Mouse (Mus musculus) forebrain, embryonic 10.5 days (tissue): ENCODE data around the gene Gm3233. TPM values are rescaled to one million over a fixed set of nuclear protein-coding genes. Genes with fewer than 3 reads are reported as not detected.
"Not testable (repeated sequence)": the region's sequence is repeated elsewhere in the genome, so short reads cannot be mapped to it uniquely, and the experiment has no call there.

Experiments used
- DNase-seq: peaks from one replicate; pipeline ENCODE4 v3.0.0-alpha.2; 2017; ENCODE audit warnings: low spot score; ENCODE audit errors: extremely low spot score
- H3K27ac ChIP-seq: fragments of 300-500 bp; sonication (generic); 2 replicates; pipeline ENCODE4 v1.5.1; 2016; ENCODE audit warnings: mild to moderate bottlenecking
- H3K27me3 ChIP-seq: fragments of 300-500 bp; sonication (generic); 2 replicates; pipeline ENCODE4 v1.6.1; 2016; ENCODE audit warnings: mild to moderate bottlenecking; ENCODE audit not compliant: poor library complexity, severe bottlenecking
- H3K36me3 ChIP-seq: fragments of 300-500 bp; sonication (generic); replicated peaks from 2 replicates; pipeline ENCODE4 v1.6.1; 2016; ENCODE audit warnings: mild to moderate bottlenecking, moderate library complexity
- H3K4me1 ChIP-seq: fragments of 300-500 bp; sonication (generic); 2 replicates; pipeline ENCODE4 v1.6.1; 2016
- H3K4me3 ChIP-seq: fragments of 300-500 bp; sonication (generic); 2 replicates; pipeline ENCODE4 v1.5.1; 2016; ENCODE audit warnings: mild to moderate bottlenecking, moderate library complexity
- H3K9me3 ChIP-seq: fragments of 300-500 bp; sonication (generic); 2 replicates; pipeline ENCODE4 v1.6.1; 2016; ENCODE audit warnings: mild to moderate bottlenecking, moderate library complexity
- WGBS: fragments of 180-500 bp; shearing (Covaris S2); methylation state at CpG from one replicate; pipeline ENCODE4 v1.1.7; 2016; 5-methylcytosine and 5-hydroxymethylcytosine counted together
- polyA plus RNA-seq: library from polyadenylated mRNA; unstranded; fragments of >200 nt; fragmentation: Nextera tagmentation; extraction: Ambion mirVana; gene quantifications from 2 replicates; pipeline ENCODE4 v1.2.1, GENCODE M21; 2016

Gene Gm3233
- polyA plus RNA-seq, 1 experiment from 2014 or later, result not detected

- H3K4me1 ChIP-seq, result no peaks in the 10 kb centered on the region
- 82% methylated on average over 1 of the region's 1 CpGs for WGBS
- no peak for DNase-seq
- H3K27me3 ChIP-seq, result no peaks in the 10 kb centered on the region
- no peaks in the 10 kb centered on the region for H3K36me3 ChIP-seq
- H3K9me3 ChIP-seq, result no peaks in the 10 kb centered on the region
- no peak overlapping the region for H3K27ac ChIP-seq
- H3K4me3 ChIP-seq, result no peak overlapping the region
Measured at GRCm38 (mm10) chr10:77769727-77770126, 10.2 kb upstream of the Gm3233 start.

DNA sequence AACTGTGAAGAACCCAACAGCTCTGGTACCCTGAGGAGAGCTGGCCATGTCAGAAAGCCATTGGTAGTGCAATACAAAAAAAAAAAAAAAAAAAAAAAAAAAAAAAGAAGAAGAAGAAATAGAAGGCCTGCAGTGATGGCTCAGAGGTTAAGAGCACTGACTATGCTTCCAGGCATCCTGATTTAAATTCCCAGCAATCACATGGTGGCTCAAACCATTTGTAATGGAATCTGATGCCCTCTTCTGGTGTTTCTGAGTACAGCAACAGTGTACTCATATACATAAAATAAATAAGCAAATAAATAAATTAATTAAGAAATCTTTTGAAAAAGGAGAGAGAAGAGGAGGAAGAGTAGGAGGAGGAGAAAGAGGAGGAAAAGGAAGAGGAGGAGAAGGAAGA is 6.0 kb downstream of the Gm3233 start:
- no peaks in the 10 kb centered on the region for H3K9me3 ChIP-seq
- H3K27ac ChIP-seq, result no peak overlapping the region
- H3K4me3 ChIP-seq, result no peak overlapping the region
- no peaks in the 10 kb centered on the region for H3K27me3 ChIP-seq
- H3K36me3 ChIP-seq, result no peaks in the 10 kb centered on the region
- no peak for DNase-seq
- peaks cover 9% of the 10 kb centered on the region for H3K4me1 ChIP-seq

DNA sequence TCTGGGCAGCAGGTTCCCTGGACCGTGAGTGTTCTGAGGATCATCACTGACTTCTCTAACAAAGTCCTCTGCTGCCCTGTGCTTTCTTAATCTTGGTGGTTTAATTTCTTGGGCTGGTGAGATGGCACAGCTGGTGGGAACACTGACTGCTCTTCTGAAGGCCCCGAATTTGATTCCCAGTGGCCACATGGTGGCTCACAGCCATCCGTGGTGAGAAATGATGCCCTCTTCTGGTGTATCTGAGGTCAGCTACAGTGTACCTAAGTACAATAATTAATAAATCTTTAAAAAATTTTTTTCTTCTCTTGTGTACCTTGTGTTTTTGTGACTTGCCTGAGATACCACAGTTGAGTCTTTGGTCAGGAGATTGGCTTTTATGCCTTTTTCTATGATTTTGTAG is 7.2 kb downstream of the Gm3233 start:
- not testable (repeated sequence) for H3K4me3 ChIP-seq, H3K9me3 ChIP-seq, DNase-seq, H3K27me3 ChIP-seq, H3K36me3 ChIP-seq, H3K27ac ChIP-seq, H3K4me1 ChIP-seq
- 68% methylated on average over 3 of the region's 3 CpGs for WGBS

- H3K27me3 ChIP-seq, DNase-seq, H3K36me3 ChIP-seq, H3K4me1 ChIP-seq, H3K9me3 ChIP-seq, H3K4me3 ChIP-seq: not testable (repeated sequence)
- 67% methylated on average over 1 of the region's 1 CpGs for WGBS
- 0 out of 2 replicates have a peak within 1 kb of the TSS, but pooled peaks have one; percentile 20 for H3K27ac ChIP-seq
Measured at GRCm38 (mm10) chr10:77751254-77751653, 8.2 kb downstream of the Gm3233 start, which contains the start of gene Gm9736. Gene Gm9736, minus strand, starts transcription at chr10:77751354.

DNA sequence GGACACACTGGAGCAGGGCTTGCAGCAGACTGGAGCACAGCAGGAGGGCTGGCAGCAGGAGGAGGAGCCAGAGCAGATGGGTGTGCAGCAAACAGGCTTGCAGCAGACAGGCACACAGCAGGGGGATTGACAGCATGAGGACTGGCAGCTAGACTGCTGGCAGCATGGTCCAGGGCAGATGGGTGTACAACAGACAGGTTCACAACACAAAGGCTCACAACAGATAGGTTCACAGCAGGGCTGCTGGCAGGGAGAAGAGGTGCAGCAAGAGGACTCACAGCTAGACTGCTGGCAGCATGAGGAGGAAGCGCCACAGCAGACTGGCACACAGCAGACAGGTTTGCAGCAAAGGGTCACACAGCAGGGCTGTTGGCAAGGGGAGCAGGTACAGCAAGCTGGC is 8.8 kb downstream of the Gm3233 start:
- not testable (repeated sequence) for DNase-seq

GRCm38 (mm10) chr10:77741924-77742688 is 17.4 kb downstream of the Gm3233 start, which contains the start of gene Gm18596:
Gene Gm18596, minus strand, starts transcription at chr10:77742638.
- H3K27ac ChIP-seq, result peak within 1 kb of the TSS; percentile 60; the same call in 1 of the 2 replicates
- WGBS, result 52% methylated on average over 5 of the region's 5 CpGs
- peaks cover 32% of the 10 kb centered on the region for H3K4me1 ChIP-seq
- not testable (repeated sequence) for H3K4me3 ChIP-seq, H3K27me3 ChIP-seq, DNase-seq, H3K9me3 ChIP-seq, H3K36me3 ChIP-seq

More for the DNA sequence above, 8.8 kb downstream of the Gm3233 start:
- H3K27ac ChIP-seq, result 0 out of 2 replicates have a peak overlapping the region, but pooled peaks have one; percentile 20
- H3K4me3 ChIP-seq, H3K4me1 ChIP-seq, H3K36me3 ChIP-seq, H3K9me3 ChIP-seq, H3K27me3 ChIP-seq: not testable (repeated sequence)
- 81% methylated on average over 1 of the region's 1 CpGs for WGBS

DNA sequence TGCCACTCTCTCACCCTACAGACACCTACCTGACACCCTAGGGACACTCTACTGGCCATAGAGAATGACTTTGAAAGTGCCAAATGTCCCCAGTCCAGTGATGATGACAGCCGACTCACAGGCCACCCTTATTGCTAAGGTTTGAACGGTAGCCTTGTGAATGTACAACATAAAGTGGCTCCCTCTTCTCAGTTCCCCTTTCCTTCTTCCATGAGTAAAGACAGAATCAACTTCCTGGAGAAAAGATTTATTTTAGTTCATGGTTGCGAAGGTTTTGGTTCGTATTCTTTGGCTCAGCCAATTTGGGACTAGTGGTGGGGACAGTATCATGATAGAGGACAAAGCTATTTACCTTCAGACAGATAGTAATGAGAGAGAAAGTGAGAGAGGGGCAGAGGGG is 20.6 kb downstream of the Gm3233 start:
- Histone ChIP-seq H3K27ac (no peak overlapping the region), H3K4me1 (peaks cover 37% of the 10 kb centered on the region), H3K4me3 (no peak overlapping the region), H3K9me3 (peaks cover 12% of the 10 kb centered on the region), H3K27me3 (no peaks in the 10 kb centered on the region), H3K36me3 (no peaks in the 10 kb centered on the region)
- 89% methylated on average over 4 of the region's 4 CpGs for whole genome bisulfite sequencing
- no peak for DNase-seq

DNA sequence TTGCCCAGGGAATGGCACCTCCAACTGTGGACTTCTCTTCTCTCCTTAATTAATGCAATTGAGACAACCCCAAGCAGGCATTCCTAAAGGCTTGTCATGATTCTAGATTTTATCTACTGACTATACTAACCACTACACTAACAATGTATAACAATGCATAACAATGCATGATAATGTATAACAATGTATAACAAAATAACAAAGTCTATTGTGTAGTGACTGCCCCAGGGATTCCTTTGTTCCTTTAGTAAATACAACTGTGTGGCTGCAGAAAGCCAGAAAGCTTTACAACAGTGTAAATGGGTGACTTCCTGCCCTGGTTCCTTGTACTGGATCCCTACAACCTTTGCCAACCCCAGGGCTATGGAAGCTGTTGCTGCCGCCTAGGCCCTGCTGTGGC is 23.6 kb downstream of the Gm3233 start:
- Histone ChIP-seq H3K36me3 (no peaks in the 10 kb centered on the region), H3K4me3 (no peak overlapping the region), H3K27ac (no peak overlapping the region), H3K27me3 (no peaks in the 10 kb centered on the region), H3K4me1 (peaks cover 21% of the 10 kb centered on the region), H3K9me3 (peaks cover 12% of the 10 kb centered on the region)
- WGBS, result 83% methylated on average over 1 of the region's 1 CpGs
- DNase-seq, result no peak

DNA sequence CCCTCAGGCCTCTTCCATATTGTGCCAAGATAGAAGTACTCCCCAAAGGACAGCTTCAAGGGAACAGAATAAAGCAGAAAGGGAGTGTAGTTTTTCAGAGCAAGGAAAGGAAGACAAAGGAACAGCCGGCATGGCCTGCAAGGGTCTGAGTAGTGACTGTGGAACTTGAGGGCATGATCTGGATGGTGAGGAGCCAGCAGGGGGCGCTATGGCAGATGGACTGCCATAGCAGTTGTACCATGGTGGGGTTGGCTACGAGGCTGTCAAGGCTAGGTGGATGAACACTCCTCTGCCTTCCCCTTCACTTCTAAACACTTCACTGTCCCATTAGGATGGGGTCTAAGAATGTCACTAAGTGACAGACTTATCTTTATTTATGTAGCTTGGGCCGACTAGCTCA is 30.2 kb downstream of the Gm3233 start:
- 50% methylated on average over 4 of the region's 4 CpGs for WGBS
- peaks cover 3% of the 10 kb centered on the region; the same call in 1 of the 2 replicates for H3K9me3 ChIP-seq

GRCm38 (mm10) chr10:77728280-77728679 is 31.2 kb downstream of the Gm3233 start:
- H3K36me3 ChIP-seq, result no peaks in the 10 kb centered on the region
- no peaks in the 10 kb centered on the region for H3K9me3 ChIP-seq
- no peak for DNase-seq
- H3K4me1 ChIP-seq, result peaks cover 4% of the 10 kb centered on the region; the same call in 1 of the 2 replicates
- no peak overlapping the region for H3K4me3 ChIP-seq
- H3K27ac ChIP-seq, result no peak overlapping the region
- no peaks in the 10 kb centered on the region for H3K27me3 ChIP-seq
- 60% methylated on average over 4 of the region's 4 CpGs for WGBS

More for the DNA sequence above, 30.2 kb downstream of the Gm3233 start:
- H3K4me1 ChIP-seq, result peaks cover 4% of the 10 kb centered on the region; the same call in 1 of the 2 replicates
- H3K27ac ChIP-seq, result no peak overlapping the region
- no peaks in the 10 kb centered on the region for H3K36me3 ChIP-seq
- DNase-seq, result no peak
- no peaks in the 10 kb centered on the region for H3K27me3 ChIP-seq
- no peak overlapping the region for H3K4me3 ChIP-seq

DNA sequence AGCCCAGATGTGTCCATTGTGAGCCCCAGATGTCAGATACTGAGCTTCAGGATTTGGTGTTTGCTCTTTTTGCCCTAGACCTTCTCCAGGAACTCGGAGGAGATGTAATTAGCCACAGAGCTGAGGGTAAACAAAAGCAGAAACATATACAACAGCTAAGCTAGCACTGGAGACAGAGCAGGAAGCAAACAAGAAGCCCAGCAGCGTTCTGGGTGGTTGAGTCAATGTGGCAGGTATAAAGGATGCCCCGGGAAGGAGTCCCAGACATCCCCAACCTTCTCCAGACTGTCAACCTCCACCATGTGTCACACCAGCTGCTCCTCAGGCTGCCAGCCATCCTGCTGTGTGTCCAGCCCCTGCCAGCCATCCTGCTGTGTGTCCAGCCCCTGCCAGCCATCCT is 33.3 kb downstream of the Gm3233 start, which contains the start of gene Gm10100:
Gene Gm10100 (plus strand): TSS at position 301 of the 400 bp plus-strand sequence.
- Histone ChIP-seq H3K27me3 (no peaks in the 10 kb centered on the region), H3K4me1 (peaks cover 4% of the 10 kb centered on the region; the same call in 1 of the 2 replicates), H3K4me3 (no peak within 1 kb of the TSS), H3K9me3 (no peaks in the 10 kb centered on the region), H3K27ac (no peak within 1 kb of the TSS), H3K36me3 (no peaks in the 10 kb centered on the region)
- WGBS, result 44% methylated on average over 3 of the region's 3 CpGs
- no peak for DNase-seq

DNA sequence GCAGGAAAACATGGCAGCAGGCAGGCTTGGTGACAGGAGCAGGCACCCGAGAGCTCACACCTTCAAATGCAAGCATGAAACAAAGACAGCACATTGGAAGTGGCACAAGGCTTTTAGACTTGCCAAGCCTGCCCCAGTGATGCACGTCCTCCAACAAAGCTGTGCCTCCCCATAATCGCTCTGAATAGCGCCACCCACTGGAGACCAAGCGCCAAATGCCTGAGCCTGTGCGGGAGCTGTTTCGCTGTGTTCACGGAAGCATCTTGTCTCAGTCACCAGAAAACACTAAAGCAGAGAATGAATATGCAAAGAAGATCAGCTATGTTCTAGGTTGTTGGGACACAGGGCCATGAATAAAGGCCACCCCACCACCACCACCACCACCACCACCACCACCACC is 34.6 kb downstream of the Gm3233 start:
- Histone ChIP-seq H3K27ac (no peak overlapping the region), H3K4me1 (peaks cover 4% of the 10 kb centered on the region; the same call in 1 of the 2 replicates), H3K27me3 (no peaks in the 10 kb centered on the region), H3K4me3 (no peak overlapping the region), H3K9me3 (peaks cover 7% of the 10 kb centered on the region; the same call in 1 of the 2 replicates), H3K36me3 (no peaks in the 10 kb centered on the region)
- 73% methylated on average over 8 of the region's 8 CpGs for WGBS
- no peak for DNase-seq

GRCm38 (mm10) chr10:77720299-77720698 is 39.2 kb downstream of the Gm3233 start, which contains the start of gene Krtap12-1:
Gene Krtap12-1, plus strand, starts transcription at chr10:77720599.
- H3K4me3 ChIP-seq, H3K36me3 ChIP-seq, H3K9me3 ChIP-seq, DNase-seq, H3K4me1 ChIP-seq, H3K27me3 ChIP-seq, H3K27ac ChIP-seq: not testable (repeated sequence)
- 89% methylated on average over 1 of the region's 1 CpGs for WGBS
